In genomic region chr5:77217724-77218123, GRCm38 (mm10) we compare ENCODE assay signal across 8 mouse cellular contexts. TPM values are rescaled to one million over a fixed set of nuclear protein-coding genes. Genes with fewer than 3 reads are reported as not detected.
A peak's percentile ranks its signal among the peaks of the same experiment; 100 is the strongest.
DNase-seq lines count a peak whose midpoint lies in the region; ATAC-seq and TF ChIP-seq lines count a peak whose summit lies in the region.
"Had no signal": no experiment of that assay in that cellular context is flagged by ENCODE, and none has a peak within 500 bp of the region (broad histone marks: within the 10 kb centered on the region; RNA-seq: fewer than 3 reads in every experiment).

No protein-coding gene starts in this region.

- H3K27me3 ChIP-seq in liver, embryonic 11.5 days (replicated peaks; ENCODE audit: control insufficient read depth, insufficient read depth, low read length) = no peaks in the 10 kb centered on the region
- H3K27me3 ChIP-seq in hindbrain, embryonic 15.5 days = no peaks in the 10 kb centered on the region
- H3K27me3 ChIP-seq in midbrain, postnatal 0 days (ENCODE audit: insufficient read depth, low read length) = no peaks in the 10 kb centered on the region
- H3K27me3 ChIP-seq: midbrain, embryonic 12.5 days had no signal

- no peak for DNase-seq in liver, embryonic 11.5 days (ENCODE audit: low spot score)
- no peak for DNase-seq in liver
- no peak for DNase-seq in midbrain, postnatal 0 days (ENCODE audit: low spot score)
- DNase-seq in ovary, postnatal 36 days (ENCODE audit: low spot score) = no peak
- DNase-seq in right cerebral cortex, postnatal 25 days = no peak

- no peak overlapping the region for H3K9ac ChIP-seq in liver, embryonic 11.5 days (ENCODE audit: low read depth, low read length)
- no peak overlapping the region for H3K9ac ChIP-seq in hindbrain, embryonic 15.5 days
- no peak overlapping the region for H3K9ac ChIP-seq in midbrain, postnatal 0 days (replicated peaks; ENCODE audit: low read length, poor library complexity, severe bottlenecking)
- H3K9ac ChIP-seq: midbrain, embryonic 12.5 days had no signal

- no peaks in the 10 kb centered on the region for H3K9me3 ChIP-seq in liver, embryonic 11.5 days (ENCODE audit: control insufficient read depth, low read length)
- no peaks in the 10 kb centered on the region for H3K9me3 ChIP-seq in hindbrain, embryonic 15.5 days
- H3K9me3 ChIP-seq in midbrain, postnatal 0 days (ENCODE audit: low read length) = no peaks in the 10 kb centered on the region
- H3K9me3 ChIP-seq: midbrain, embryonic 12.5 days had no signal

- H3K4me3 ChIP-seq in liver, embryonic 11.5 days (ENCODE audit: low read depth, low read length) = peak overlapping the region; percentile 18; the same call in 1 of the 2 replicates
- no peak overlapping the region for H3K4me3 ChIP-seq in hindbrain, embryonic 15.5 days
- H3K4me3 ChIP-seq in midbrain, postnatal 0 days (ENCODE audit: low read depth, low read length) = no peak overlapping the region
- H3K4me3 ChIP-seq: midbrain, embryonic 12.5 days had no signal

- 10% methylated on average over 2 of the region's 2 CpGs for WGBS in liver, embryonic 11.5 days
- WGBS in hindbrain, embryonic 15.5 days = 5% methylated on average over 2 of the region's 2 CpGs
- 7% methylated on average over 2 of the region's 2 CpGs for WGBS in midbrain, postnatal 0 days

- ATAC-seq in liver, embryonic 11.5 days (replicated peaks; ENCODE audit: low FRiP score) = 0 out of 2 replicates have a peak, but pooled peaks have one; percentile 20
- peak; percentile 68 for ATAC-seq in activated CD4-positive, CD25-positive, alpha-beta regulatory T cell, adult 4 months
- ATAC-seq in hindbrain, embryonic 15.5 days (ENCODE audit: low FRiP score, low read depth) = 0 out of 2 replicates have a peak, but pooled peaks have one; percentile 34
- ATAC-seq in midbrain, postnatal 0 days (ENCODE audit: low FRiP score) = peak; percentile 3; the same call in 1 of the 2 replicates

- no peaks in the 10 kb centered on the region for H3K4me1 ChIP-seq in liver, embryonic 11.5 days (replicated peaks; ENCODE audit: control insufficient read depth, insufficient read depth, low read length)
- H3K4me1 ChIP-seq in hindbrain, embryonic 15.5 days (replicated peaks) = no peaks in the 10 kb centered on the region
- H3K4me1 ChIP-seq in midbrain, postnatal 0 days (ENCODE audit: insufficient read depth, low read length) = no peaks in the 10 kb centered on the region
- H3K4me1 ChIP-seq: midbrain, embryonic 12.5 days had no signal

- H3K27ac ChIP-seq in liver, embryonic 11.5 days (ENCODE audit: low read depth, low read length) = no peak overlapping the region
- H3K27ac ChIP-seq in hindbrain, embryonic 15.5 days (replicated peaks) = no peak overlapping the region
- no peak overlapping the region for H3K27ac ChIP-seq in midbrain, postnatal 0 days (ENCODE audit: low read depth, low read length)
- H3K27ac ChIP-seq: midbrain, embryonic 12.5 days had no signal

- TF ChIP-seq CTCF in midbrain, postnatal 0 days (IDR thresholded peaks at IDR 0.05) = no peak

- peak overlapping the region; percentile 50 for H3K4me2 ChIP-seq in liver, embryonic 11.5 days
- H3K4me2 ChIP-seq in hindbrain, embryonic 15.5 days = no peak overlapping the region
- no peak overlapping the region for H3K4me2 ChIP-seq in midbrain, postnatal 0 days (ENCODE audit: low read depth, low read length, poor library complexity, severe bottlenecking)
- H3K4me2 ChIP-seq: midbrain, embryonic 12.5 days had no signal

- H3K36me3 ChIP-seq in liver, embryonic 11.5 days (ENCODE audit: control insufficient read depth, insufficient read depth, low read length) = no peaks in the 10 kb centered on the region
- no peaks in the 10 kb centered on the region for H3K36me3 ChIP-seq in hindbrain, embryonic 15.5 days
- no peaks in the 10 kb centered on the region for H3K36me3 ChIP-seq in midbrain, postnatal 0 days (ENCODE audit: insufficient read depth, low read length)
- H3K36me3 ChIP-seq: midbrain, embryonic 12.5 days had no signal

RNA-seq across cellular contexts. Expression of gene Spink2, which starts 6.5 kb away (rescaled TPM):
- polyA plus RNA-seq in liver, embryonic 11.5 days (2014; fragmentation: Nextera tagmentation; extraction: Ambion mirVana) = 0.29 TPM in 1 of 2 replicates, not detected in the other
- polyA plus RNA-seq in activated CD4-positive, CD25-positive, alpha-beta regulatory T cell, adult 4 months (2017; shearing (Covaris generic)) = under 1 TPM in 1 of 2 experiments, not detected in 1; 0.73 TPM
- 0.90 and 1.3 TPM in 2 replicates for polyA plus RNA-seq in hindbrain, embryonic 15.5 days (2015; fragmentation: Nextera tagmentation; extraction: Ambion mirVana)
- total RNA-seq in midbrain, postnatal 0 days (2014; rRNA removed) = not detected in 2 replicates
- 1.1 and 1.5 TPM in 2 replicates for polyA plus RNA-seq in midbrain, postnatal 0 days (2015; fragmentation: Nextera tagmentation; extraction: Ambion mirVana)
- polyA plus RNA-seq: midbrain, embryonic 12.5 days had no signal

RNA-seq across cellular contexts. Expression of gene Rest, which starts 47.6 kb away (rescaled TPM):
- polyA plus RNA-seq in liver, embryonic 11.5 days (2014; fragmentation: Nextera tagmentation; extraction: Ambion mirVana) = 21.8 and 22.7 TPM in 2 replicates
- 10 to 100 TPM; 16.3 to 17.6 TPM for polyA plus RNA-seq in activated CD4-positive, CD25-positive, alpha-beta regulatory T cell, adult 4 months (2017; shearing (Covaris generic))
- polyA plus RNA-seq in hindbrain, embryonic 15.5 days (2015; fragmentation: Nextera tagmentation; extraction: Ambion mirVana) = 6.8 and 7.1 TPM in 2 replicates
- 6.5 and 7.1 TPM in 2 replicates for total RNA-seq in midbrain, postnatal 0 days (2014; rRNA removed)
- polyA plus RNA-seq in midbrain, postnatal 0 days (2015; fragmentation: Nextera tagmentation; extraction: Ambion mirVana) = 2.8 TPM in 2 replicates

Comparison
In these comparisons a context has a peak if more than half of its experiments do, and no peak if none do; other contexts are left out.
1. ATAC-seq: peak in every context shown above with its lines; median percentile 68 in activated CD4-positive, CD25-positive, alpha-beta regulatory T cell, adult 4 months; 34 in hindbrain, embryonic 15.5 days; 20 in liver, embryonic 11.5 days; 3 in midbrain, postnatal 0 days.